Mouse (Mus musculus): Measurements from ENCODE around the gene Cpped1. TPM values are rescaled to one million over a fixed set of nuclear protein-coding genes. Genes with fewer than 3 reads are reported as not detected.

Gene Cpped1
- polyA plus RNA-seq, 1 experiment, result not detected

DNA sequence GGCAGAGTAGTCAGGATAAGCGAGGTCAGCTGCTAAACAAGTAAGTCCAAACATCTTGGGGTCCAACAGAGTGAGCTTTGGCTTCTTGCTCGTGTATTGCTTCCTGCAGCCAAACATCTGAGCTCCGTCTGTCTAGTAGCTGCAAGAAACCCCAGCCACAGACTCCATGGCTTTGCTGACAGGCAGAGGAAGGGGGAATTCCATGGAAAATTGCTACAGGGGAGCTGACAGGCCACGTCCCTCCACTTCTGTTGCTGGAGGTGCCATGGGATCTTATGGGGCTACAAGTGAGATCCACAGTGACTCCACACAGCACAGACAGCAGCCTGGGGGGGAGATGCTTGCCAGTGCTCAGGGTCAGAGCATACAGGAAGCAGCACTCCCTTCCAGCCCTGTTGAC is 123.4 kb downstream of the Cpped1 start:
- no peak overlapping the region for H3K27ac ChIP-seq (ENCODE audit: insufficient read depth, low read depth, low read length)
- TF ChIP-seq CTCF (IDR thresholded peaks at IDR 0.05; ENCODE audit: insufficient read depth, low read depth, low read length) (no peak), POLR2A (IDR thresholded peaks at IDR 0.05; ENCODE audit: insufficient read depth, low read depth, low read length) (no peak)
- peaks cover 3% of the 10 kb centered on the region for H3K4me1 ChIP-seq (ENCODE audit: control insufficient read depth, insufficient read depth, low read length)
- no peak overlapping the region for H3K4me3 ChIP-seq (ENCODE audit: insufficient read depth, low read depth, low read length)
- WGBS, result 84% methylated on average over 4 of the region's 4 CpGs

DNA sequence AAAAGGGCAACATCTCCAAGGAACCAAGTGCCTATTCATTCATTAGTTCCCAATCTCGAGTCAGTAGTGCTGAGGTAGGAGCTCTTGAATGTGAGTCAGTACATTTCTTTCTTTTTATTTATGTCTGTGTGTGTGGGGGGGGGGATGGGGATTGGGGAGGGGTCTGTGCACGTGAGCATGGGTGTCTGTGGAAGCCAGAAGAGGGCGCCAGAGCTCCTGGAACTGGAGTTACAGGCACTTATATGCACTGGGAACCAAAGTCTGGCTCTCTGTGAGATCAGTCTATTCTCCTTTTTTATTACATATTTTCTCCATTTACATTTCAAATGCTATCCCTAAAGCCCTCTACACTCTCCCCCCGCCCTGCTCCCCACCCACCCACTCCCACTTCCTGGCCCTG is 124.9 kb downstream of the Cpped1 start:
- TF ChIP-seq POLR2A (IDR thresholded peaks at IDR 0.05; ENCODE audit: insufficient read depth, low read depth, low read length) (no peak), CTCF (IDR thresholded peaks at IDR 0.05; ENCODE audit: insufficient read depth, low read depth, low read length) (no peak)
- no peak overlapping the region for H3K4me3 ChIP-seq (ENCODE audit: insufficient read depth, low read depth, low read length)
- peaks cover 3% of the 10 kb centered on the region for H3K4me1 ChIP-seq (ENCODE audit: control insufficient read depth, insufficient read depth, low read length)
- 71% methylated on average over 4 of the region's 4 CpGs for WGBS
- no peak overlapping the region for H3K27ac ChIP-seq (ENCODE audit: insufficient read depth, low read depth, low read length)

DNA sequence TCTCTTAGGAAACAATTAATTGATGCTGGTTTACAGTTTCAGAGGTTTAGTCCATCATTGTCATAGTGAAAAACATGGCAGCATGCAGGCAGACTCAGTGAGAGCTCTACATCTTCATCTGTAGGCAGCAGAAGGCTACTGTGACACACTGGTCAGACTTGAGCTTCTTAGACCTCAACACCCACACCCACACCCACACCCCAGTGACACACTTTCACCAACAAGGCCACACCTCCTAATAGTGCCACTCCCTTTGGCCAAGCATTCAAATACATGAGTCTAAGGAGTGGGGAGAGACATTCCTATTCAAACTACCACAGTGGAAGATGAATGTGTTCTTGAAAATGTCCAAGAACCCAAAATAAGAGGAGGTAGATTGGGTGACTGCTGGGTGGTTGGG is 125.9 kb downstream of the Cpped1 start:
- TF ChIP-seq POLR2A (IDR thresholded peaks at IDR 0.05; ENCODE audit: insufficient read depth, low read depth, low read length) (no peak), CTCF (IDR thresholded peaks at IDR 0.05; ENCODE audit: insufficient read depth, low read depth, low read length) (no peak)
- Histone ChIP-seq H3K27ac (ENCODE audit: insufficient read depth, low read depth, low read length) (no peak overlapping the region), H3K4me3 (ENCODE audit: insufficient read depth, low read depth, low read length) (no peak overlapping the region), H3K4me1 (ENCODE audit: control insufficient read depth, insufficient read depth, low read length) (peaks cover 8% of the 10 kb centered on the region)

DNA sequence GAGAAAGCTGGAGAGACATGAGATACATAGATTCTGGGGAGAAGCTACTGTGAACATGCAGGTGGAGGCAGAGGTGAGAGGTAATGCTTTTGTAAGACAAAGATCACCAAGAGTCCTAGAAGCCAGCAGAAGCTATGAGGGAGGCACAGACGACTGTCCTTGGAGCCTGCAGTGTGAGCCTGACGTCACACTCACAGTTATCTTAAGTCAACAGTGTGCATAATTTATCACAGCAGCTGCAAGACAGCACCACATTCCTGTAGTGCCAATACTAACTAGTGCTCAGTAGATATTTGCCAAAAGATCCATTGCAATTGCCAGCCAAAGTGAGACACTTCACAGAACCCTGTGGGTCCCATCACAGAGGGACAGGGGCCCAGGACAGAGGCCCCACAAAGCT is 127.2 kb downstream of the Cpped1 start:
- Histone ChIP-seq H3K27ac (ENCODE audit: insufficient read depth, low read depth, low read length) (no peak overlapping the region), H3K4me3 (ENCODE audit: insufficient read depth, low read depth, low read length) (no peak overlapping the region), H3K4me1 (ENCODE audit: control insufficient read depth, insufficient read depth, low read length) (peaks cover 5% of the 10 kb centered on the region; the same call in 1 of the 2 replicates)
- WGBS, result 34% methylated on average over 2 of the region's 2 CpGs
- no peak for TF ChIP-seq POLR2A (IDR thresholded peaks at IDR 0.05; ENCODE audit: insufficient read depth, low read depth, low read length)
- no peak for TF ChIP-seq CTCF (IDR thresholded peaks at IDR 0.05; ENCODE audit: insufficient read depth, low read depth, low read length)

DNA sequence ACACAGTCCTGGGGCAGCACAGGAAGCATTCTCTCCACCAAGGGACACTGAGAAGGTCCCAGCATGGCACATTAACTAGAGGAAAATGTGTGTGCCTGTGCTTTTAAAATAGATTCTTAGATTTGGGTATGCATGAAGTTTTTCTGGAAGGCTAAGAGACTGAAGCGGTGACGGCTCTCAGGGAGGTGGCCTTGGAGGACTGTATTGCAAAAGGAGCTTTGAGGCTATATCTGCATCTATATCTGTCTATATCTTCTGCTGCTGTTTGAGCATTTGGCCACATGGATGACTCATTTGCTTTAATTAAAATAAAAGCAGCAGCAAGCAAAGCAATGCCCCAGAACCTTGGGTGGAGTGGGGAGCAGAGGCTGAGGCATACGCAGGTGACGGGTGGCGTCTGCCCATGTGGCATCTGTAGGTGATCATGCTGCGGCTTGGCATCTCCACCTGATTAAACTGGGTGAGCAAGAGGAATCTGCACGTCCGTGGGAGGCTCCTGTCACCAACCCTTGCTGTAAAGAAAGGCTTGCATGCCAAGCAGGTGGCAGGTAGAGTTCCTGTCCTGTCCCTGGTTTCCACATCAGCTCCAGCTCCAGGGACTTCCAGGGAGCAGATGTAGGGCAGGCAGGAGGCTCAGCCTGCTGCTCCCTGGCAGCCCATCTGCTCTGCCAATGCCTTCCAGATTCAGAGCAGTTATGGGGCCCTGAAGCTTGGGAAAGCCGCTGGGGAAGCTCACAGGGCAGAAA is 130.4 kb downstream of the Cpped1 start:
- no peak overlapping the region for H3K4me3 ChIP-seq (ENCODE audit: insufficient read depth, low read depth, low read length)
- no peak for TF ChIP-seq POLR2A (IDR thresholded peaks at IDR 0.05; ENCODE audit: insufficient read depth, low read depth, low read length)
- no peak for TF ChIP-seq CTCF (IDR thresholded peaks at IDR 0.05; ENCODE audit: insufficient read depth, low read depth, low read length)
- peaks cover 5% of the 10 kb centered on the region; the same call in 1 of the 2 replicates for H3K4me1 ChIP-seq (ENCODE audit: control insufficient read depth, insufficient read depth, low read length)
- WGBS, result 76% methylated on average over 9 of the region's 9 CpGs
- H3K27ac ChIP-seq (ENCODE audit: insufficient read depth, low read depth, low read length), result no peak overlapping the region

DNA sequence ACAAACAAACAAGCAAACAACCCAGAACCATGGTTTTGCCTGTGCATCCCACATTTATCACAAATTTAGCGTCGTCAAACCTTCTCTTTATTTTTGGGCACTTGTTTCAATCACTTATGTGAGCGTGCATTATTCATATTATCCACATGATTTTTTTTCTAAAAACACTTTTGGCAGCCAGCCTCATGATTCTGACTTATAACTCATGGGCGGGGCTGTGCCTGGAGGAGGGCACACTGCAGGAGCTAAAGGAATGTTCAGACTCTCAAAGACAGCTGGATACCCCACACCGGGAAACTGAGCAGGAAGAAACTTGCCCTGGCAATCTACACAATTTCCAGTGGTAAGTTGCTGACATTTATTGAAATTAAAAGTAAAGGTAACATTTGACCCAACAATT is 131.1 kb downstream of the Cpped1 start:
- Histone ChIP-seq H3K4me1 (ENCODE audit: control insufficient read depth, insufficient read depth, low read length) (peaks cover 5% of the 10 kb centered on the region; the same call in 1 of the 2 replicates), H3K27ac (ENCODE audit: insufficient read depth, low read depth, low read length) (no peak overlapping the region), H3K4me3 (ENCODE audit: insufficient read depth, low read depth, low read length) (no peak overlapping the region)
- no peak for TF ChIP-seq CTCF (IDR thresholded peaks at IDR 0.05; ENCODE audit: insufficient read depth, low read depth, low read length)
- TF ChIP-seq POLR2A (IDR thresholded peaks at IDR 0.05; ENCODE audit: insufficient read depth, low read depth, low read length), result no peak
- 76% methylated on average over 5 of the region's 5 CpGs for WGBS

DNA sequence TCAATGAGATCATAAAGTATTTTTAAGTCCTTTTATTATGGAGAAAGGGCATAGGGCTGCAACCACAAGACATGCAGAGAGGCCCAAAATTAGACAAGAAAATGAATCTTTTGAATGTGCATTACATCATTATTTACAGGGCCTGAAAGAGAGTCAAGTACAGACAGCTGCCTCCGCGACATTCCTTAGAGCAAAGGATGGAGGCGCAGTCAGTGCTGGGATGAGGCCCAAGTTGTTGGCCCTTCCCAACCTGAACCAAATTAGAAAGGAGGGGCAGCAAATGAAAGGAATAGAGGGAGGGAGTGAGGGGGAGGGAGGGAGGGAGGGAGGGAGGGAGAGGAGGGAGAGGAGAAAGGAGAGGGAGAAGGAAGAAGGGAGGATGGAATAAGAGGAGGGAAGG is 132.7 kb downstream of the Cpped1 start:
- Histone ChIP-seq H3K4me3 (ENCODE audit: insufficient read depth, low read depth, low read length) (no peak overlapping the region), H3K27ac (ENCODE audit: insufficient read depth, low read depth, low read length) (no peak overlapping the region), H3K4me1 (ENCODE audit: control insufficient read depth, insufficient read depth, low read length) (peaks cover 5% of the 10 kb centered on the region; the same call in 1 of the 2 replicates)
- TF ChIP-seq POLR2A (IDR thresholded peaks at IDR 0.05; ENCODE audit: insufficient read depth, low read depth, low read length) (no peak), CTCF (IDR thresholded peaks at IDR 0.05; ENCODE audit: insufficient read depth, low read depth, low read length) (no peak)
- whole genome bisulfite sequencing, result 75% methylated on average over 3 of the region's 3 CpGs

DNA sequence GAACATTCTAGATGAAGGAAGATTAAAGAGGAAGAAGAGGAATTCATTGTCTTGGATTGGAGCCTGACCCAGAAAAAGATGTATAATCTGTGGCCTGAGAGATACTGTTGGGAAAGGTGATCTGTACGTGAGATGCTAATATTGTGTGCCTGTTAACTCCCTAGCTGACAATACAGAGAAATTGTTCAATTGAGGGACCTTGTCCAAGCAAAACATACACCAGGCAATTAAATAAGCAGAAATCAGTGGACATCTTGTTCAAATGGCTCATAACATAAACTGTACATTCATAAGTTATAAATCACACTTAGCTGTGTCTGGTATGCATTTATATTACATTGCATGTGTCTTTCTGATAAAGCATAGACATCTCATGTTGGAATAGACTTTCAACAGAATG is 134.9 kb downstream of the Cpped1 start:
- WGBS, result 89% methylated on average over 1 of the region's 1 CpGs

DNA sequence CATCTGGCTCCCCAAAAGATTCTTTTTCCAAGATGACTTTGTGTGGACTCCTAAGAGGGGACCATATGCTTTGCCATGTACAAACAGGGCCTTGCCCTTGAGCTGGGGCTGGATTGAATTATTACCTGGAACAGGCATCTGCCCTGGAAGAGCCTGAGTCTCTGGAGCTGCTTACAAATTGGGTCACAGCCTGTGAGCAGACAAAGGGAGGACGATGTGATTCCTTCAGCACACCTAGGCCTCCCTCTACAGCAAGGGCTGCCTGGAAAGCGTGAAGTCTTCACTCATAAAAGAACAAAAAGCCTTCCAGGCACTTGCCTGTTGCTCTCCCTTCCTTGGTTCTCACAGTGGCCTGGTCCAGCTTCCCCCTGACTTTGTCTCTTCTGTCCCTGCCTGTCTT is 136.9 kb downstream of the Cpped1 start:
- WGBS, result 91% methylated on average over 2 of the region's 2 CpGs

More for the DNA sequence above, 134.9 kb downstream of the Cpped1 start:
- TF ChIP-seq CTCF (IDR thresholded peaks at IDR 0.05; ENCODE audit: insufficient read depth, low read depth, low read length) (no peak), POLR2A (IDR thresholded peaks at IDR 0.05; ENCODE audit: insufficient read depth, low read depth, low read length) (no peak)
- H3K27ac ChIP-seq (ENCODE audit: insufficient read depth, low read depth, low read length), result no peak overlapping the region
- no peak overlapping the region for H3K4me3 ChIP-seq (ENCODE audit: insufficient read depth, low read depth, low read length)
- peaks cover 5% of the 10 kb centered on the region; the same call in 1 of the 2 replicates for H3K4me1 ChIP-seq (ENCODE audit: control insufficient read depth, insufficient read depth, low read length)

More for the DNA sequence above, 136.9 kb downstream of the Cpped1 start:
- H3K4me3 ChIP-seq (ENCODE audit: insufficient read depth, low read depth, low read length), result no peak overlapping the region
- no peak for TF ChIP-seq POLR2A (IDR thresholded peaks at IDR 0.05; ENCODE audit: insufficient read depth, low read depth, low read length)
- no peak for TF ChIP-seq CTCF (IDR thresholded peaks at IDR 0.05; ENCODE audit: insufficient read depth, low read depth, low read length)
- no peaks in the 10 kb centered on the region for H3K4me1 ChIP-seq (ENCODE audit: control insufficient read depth, insufficient read depth, low read length)
- H3K27ac ChIP-seq (ENCODE audit: insufficient read depth, low read depth, low read length), result no peak overlapping the region

All from olfactory bulb, adult 2 months (tissue).